Mouse (Mus musculus): ENCODE measurements around the gene Serpinb9f.
A peak's percentile ranks its signal among the peaks of the same experiment; 100 is the strongest.
"Not testable (repeated sequence)": the region's sequence is repeated elsewhere in the genome, so short reads cannot be mapped to it uniquely, and the experiment has no call there.

Serpinb9f gene

DNA sequence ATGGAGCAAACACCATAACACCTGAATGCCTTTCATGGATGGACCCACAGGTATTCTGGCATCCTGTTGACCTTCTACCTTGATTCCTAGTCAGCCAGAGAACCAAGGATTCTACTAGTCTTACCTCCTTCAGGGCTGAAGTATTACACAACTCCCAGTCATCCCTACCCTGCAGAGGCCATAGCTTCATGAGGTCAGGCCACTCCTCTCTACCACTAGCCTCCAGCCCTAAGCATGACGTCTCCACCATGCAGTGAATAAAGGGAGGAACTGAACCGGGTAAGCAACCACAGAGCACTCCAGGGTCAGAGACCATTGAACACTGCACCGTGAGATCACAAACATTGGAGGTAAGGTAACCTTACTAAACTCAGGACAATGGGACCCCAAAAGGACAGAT is at the start of gene Serpinb9f:
TSS of gene Serpinb9f (plus strand) at position 301 of the 400 bp plus-strand sequence.
- not testable (repeated sequence) for DNase-seq

DNA sequence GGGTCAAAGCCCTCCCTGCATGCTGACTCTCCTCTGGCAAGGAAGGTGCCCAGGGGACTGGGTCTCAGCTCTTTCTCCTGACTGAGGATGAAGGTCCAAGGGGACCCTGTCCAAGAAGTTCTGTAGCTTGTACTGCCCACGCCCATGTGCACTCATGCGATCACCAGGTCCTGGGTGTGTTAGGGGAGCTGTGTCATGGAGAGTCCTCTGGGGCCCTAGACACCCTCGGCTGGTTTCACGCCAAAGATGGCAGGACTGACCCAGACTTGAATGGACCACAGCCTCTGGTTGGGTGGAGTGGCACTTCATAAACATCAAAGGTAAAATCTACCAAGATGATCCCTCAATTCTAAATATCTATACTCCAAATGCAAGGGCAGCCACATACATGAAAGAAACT is 15.2 kb upstream of the Serpinb9f start:
- DNase-seq: not testable (repeated sequence)

DNA sequence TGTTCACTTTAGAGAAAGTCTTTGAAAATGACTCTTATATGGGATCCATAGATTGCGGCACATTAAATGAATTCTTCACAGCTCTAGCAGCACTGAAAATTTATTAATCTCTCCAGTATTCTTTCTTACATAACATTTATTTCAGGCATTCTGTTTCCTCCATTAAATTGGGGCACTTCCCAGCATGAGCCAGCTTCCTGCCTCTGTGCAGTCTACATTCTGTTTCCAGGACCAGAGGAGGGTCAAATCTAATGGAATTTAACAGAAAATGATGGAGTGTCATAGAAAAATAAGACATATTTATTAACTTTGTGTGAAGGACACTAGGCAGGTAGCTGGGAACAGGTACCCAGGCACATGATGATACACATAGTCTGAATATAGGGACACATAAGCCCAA is 32.8 kb downstream of the Serpinb9f start:
- DNase-seq: peak; percentile 34

All from cerebellum, adult 11-12 months (tissue).